Mouse (Mus musculus) intestine, embryonic 16.5 days (tissue): ENCODE data around the gene Ddx58. TPM values are rescaled to one million over a fixed set of nuclear protein-coding genes. Genes with fewer than 3 reads are reported as not detected.

Experiments
- ATAC-seq: fragments of 200-750 bp; cut with Nextera tagmentation; 2 replicates; pipeline ENCODE4 v1.8.0; 2017; ENCODE audit warnings: moderate TSS enrichment, moderate library complexity
- H3K27ac ChIP-seq: fragments of 300-500 bp; sonication (generic); 2 replicates; pipeline ENCODE4 v1.5.1; 2014; ENCODE audit warnings: mild to moderate bottlenecking, low read length
- H3K27me3 ChIP-seq: fragments of 300-500 bp; sonication (generic); replicated peaks from 2 replicates; pipeline ENCODE4 v1.6.1; 2014; ENCODE audit warnings: low read length, control low read depth, mixed read lengths; ENCODE audit not compliant: control insufficient read depth, insufficient read depth
- H3K36me3 ChIP-seq: fragments of 300-500 bp; sonication (generic); 2 replicates; pipeline ENCODE4 v1.6.1; 2014; ENCODE audit warnings: low read length, control low read depth; ENCODE audit not compliant: control insufficient read depth, insufficient read depth
- H3K4me1 ChIP-seq: fragments of 300-500 bp; sonication (generic); 2 replicates; pipeline ENCODE4 v1.6.1; 2014; ENCODE audit warnings: low read length, control low read depth, mixed read lengths; ENCODE audit not compliant: control insufficient read depth, insufficient read depth
- H3K4me2 ChIP-seq: fragments of 300-500 bp; sonication (generic); 2 replicates; pipeline ENCODE4 v1.6.1; 2014; ENCODE audit warnings: low read depth, low read length, control low read depth
- H3K4me3 ChIP-seq: fragments of 300-500 bp; sonication (generic); 2 replicates; pipeline ENCODE4 v1.5.1; 2014; ENCODE audit warnings: mild to moderate bottlenecking, low read length
- H3K9ac ChIP-seq: fragments of 300-500 bp; sonication (generic); 2 replicates; pipeline ENCODE4 v1.6.1; 2014; ENCODE audit warnings: low read depth, low read length
- H3K9me3 ChIP-seq: fragments of 300-500 bp; sonication (generic); 2 replicates; pipeline ENCODE4 v1.6.1; 2016; ENCODE audit warnings: low read length, control low read depth; ENCODE audit not compliant: control insufficient read depth
- WGBS: fragments of 180-500 bp; shearing (Covaris S2); extraction: QIAGEN DNeasy Blood & Tissue Kit; methylation state at CpG from one replicate; pipeline ENCODE4 v1.1.7; 2014; 5-methylcytosine and 5-hydroxymethylcytosine counted together
- polyA plus RNA-seq: library from polyadenylated mRNA; unstranded; fragments of >200 nt; fragmentation: Nextera tagmentation; extraction: Ambion mirVana; gene quantifications from 2 replicates; pipeline ENCODE4 v1.2.1, GENCODE M21; 2015

Ddx58 gene
- polyA plus RNA-seq, 1 experiment from 2014 or later: 9.9 TPM

- Histone ChIP-seq H3K9ac (no peak overlapping the region), H3K4me3 (no peak overlapping the region), H3K4me2 (0 out of 2 replicates have a peak overlapping the region, but pooled peaks have one; percentile 3), H3K36me3 (no peaks in the 10 kb centered on the region), H3K27ac (no peak overlapping the region; the same call in 1 of the 2 replicates), H3K4me1 (peaks cover 23% of the 10 kb centered on the region), H3K27me3 (no peaks in the 10 kb centered on the region), H3K9me3 (no peaks in the 10 kb centered on the region)
- peak; percentile 40 for ATAC-seq
- 55% methylated on average over 18 of the region's 18 CpGs for WGBS
These were observed 82.8 kb downstream of the Ddx58 start for GRCm38 (mm10) chr4:40156582-40157499.

- no peak overlapping the region for H3K4me2 ChIP-seq
- H3K36me3 ChIP-seq: no peaks in the 10 kb centered on the region
- H3K9me3 ChIP-seq: no peaks in the 10 kb centered on the region
- no peaks in the 10 kb centered on the region for H3K27me3 ChIP-seq
- peaks cover 23% of the 10 kb centered on the region for H3K4me1 ChIP-seq
- WGBS: 40% methylated on average over 2 of the region's 2 CpGs
- no peak overlapping the region for H3K9ac ChIP-seq
- H3K27ac ChIP-seq: peak overlapping the region; percentile 10; the same call in 1 of the 2 replicates
- no peak overlapping the region for H3K4me3 ChIP-seq
- ATAC-seq: peak; percentile 41; the same call in 1 of the 2 replicates
These were observed 83.5 kb downstream of the Ddx58 start for GRCm38 (mm10) chr4:40156153-40156552.

GRCm38 (mm10) chr4:40155467-40155999 lies 84.1 kb downstream of the Ddx58 start:
- no peaks in the 10 kb centered on the region for H3K9me3 ChIP-seq
- no peaks in the 10 kb centered on the region for H3K27me3 ChIP-seq
- H3K4me2 ChIP-seq: no peak overlapping the region
- no peak overlapping the region for H3K9ac ChIP-seq
- no peaks in the 10 kb centered on the region for H3K36me3 ChIP-seq
- ATAC-seq: peak; percentile 59
- WGBS: 76% methylated on average over 13 of the region's 13 CpGs
- H3K4me1 ChIP-seq: peaks cover 23% of the 10 kb centered on the region
- no peak overlapping the region for H3K4me3 ChIP-seq
- H3K27ac ChIP-seq: 0 out of 2 replicates have a peak overlapping the region, but pooled peaks have one; percentile 25

GRCm38 (mm10) chr4:40154751-40155150 lies 84.9 kb downstream of the Ddx58 start:
- Histone ChIP-seq H3K36me3 (no peaks in the 10 kb centered on the region), H3K4me3 (no peak overlapping the region), H3K4me2 (no peak overlapping the region), H3K4me1 (peaks cover 23% of the 10 kb centered on the region), H3K27me3 (no peaks in the 10 kb centered on the region), H3K27ac (no peak overlapping the region), H3K9me3 (no peaks in the 10 kb centered on the region), H3K9ac (no peak overlapping the region)
- no peak for ATAC-seq
- WGBS: 91% methylated on average over 4 of the region's 4 CpGs

Other genes starting within 250 kb of the Ddx58 start
- gene Aco1, start 96.7 kb downstream of the Ddx58 start, polyA plus RNA-seq: 79.0 and 88.1 TPM in 2 replicates
- 27.4 and 28.9 TPM in 2 replicates for gene Smim27, start 29.8 kb upstream of the Ddx58 start, polyA plus RNA-seq
- 30.4 and 31.4 TPM in 2 replicates for gene Topors, start 30.0 kb upstream of the Ddx58 start, polyA plus RNA-seq
- 399 and 413 TPM in 2 replicates for gene Ndufb6, start 39.6 kb upstream of the Ddx58 start, polyA plus RNA-seq
- gene Tmem215, start 232.4 kb upstream of the Ddx58 start, polyA plus RNA-seq: 1.0 and 1.3 TPM in 2 replicates